Mouse (Mus musculus): ENCODE data around the gene 3110001I22Rik.

- TF ChIP-seq CTCF (IDR thresholded peaks at IDR 0.05; ENCODE audit: low read depth), result no peak
- no peak for TF ChIP-seq EP300 (IDR thresholded peaks at IDR 0.05; ENCODE audit: low read depth)
Observed at GRCm38 (mm10) chr16:13658886-13659285, 12.8 kb upstream of the 3110001I22Rik start.

Measured in heart, postnatal 0 days (tissue).